Mouse (Mus musculus) limb, embryonic 14.5 days (tissue): ENCODE data around the gene Arhgef26. TPM values are rescaled to one million over a fixed set of nuclear protein-coding genes. Genes with fewer than 3 reads are reported as not detected.

Experiments used
- ATAC-seq: fragments of 200-750 bp; cut with Nextera tagmentation; 2 replicates; pipeline ENCODE4 v1.8.0; 2017; ENCODE audit warnings: low read depth, moderate number of reproducible peaks, moderate TSS enrichment; ENCODE audit not compliant: low FRiP score
- DNase-seq: peaks from one replicate; pipeline ENCODE4 v3.0.0-alpha.2; 2015; ENCODE audit warnings: low spot score
- H3K27ac ChIP-seq: fragments of 300-500 bp; sonication (generic); replicated peaks from 2 replicates; pipeline ENCODE4 v1.5.1; 2014; ENCODE audit warnings: low read depth, mild to moderate bottlenecking, low read length, moderate library complexity, mixed read lengths
- H3K27me3 ChIP-seq: fragments of 300-500 bp; sonication (generic); 2 replicates; pipeline ENCODE4 v1.6.1; 2014; ENCODE audit warnings: low read length, mixed read lengths; ENCODE audit not compliant: control insufficient read depth, insufficient read depth
- H3K36me3 ChIP-seq: fragments of 300-500 bp; sonication (generic); 2 replicates; pipeline ENCODE4 v1.6.1; 2014; ENCODE audit warnings: mild to moderate bottlenecking, low read length, moderate library complexity, mixed read lengths; ENCODE audit not compliant: control insufficient read depth, insufficient read depth
- H3K4me1 ChIP-seq: fragments of 300-500 bp; sonication (generic); 2 replicates; pipeline ENCODE4 v1.6.1; 2014; ENCODE audit warnings: antibody characterized with exemption, low read length, mixed read lengths; ENCODE audit not compliant: control insufficient read depth, insufficient read depth
- H3K4me2 ChIP-seq: fragments of 300-500 bp; sonication (generic); replicated peaks from 2 replicates; pipeline ENCODE4 v1.6.1; 2014; ENCODE audit warnings: low read depth, mild to moderate bottlenecking, low read length, moderate library complexity; ENCODE audit not compliant: severe bottlenecking
- H3K4me3 ChIP-seq: fragments of 300-500 bp; sonication (generic); replicated peaks from 2 replicates; pipeline ENCODE4 v1.5.1; 2014; ENCODE audit warnings: low read length
- H3K9ac ChIP-seq: fragments of 300-500 bp; sonication (generic); 2 replicates; pipeline ENCODE4 v1.6.1; 2014; ENCODE audit warnings: mild to moderate bottlenecking, low read depth, low read length, moderate library complexity; ENCODE audit not compliant: severe bottlenecking
- H3K9me3 ChIP-seq: fragments of 300-500 bp; sonication (generic); 2 replicates; pipeline ENCODE4 v1.6.1; 2016; ENCODE audit warnings: low read length; ENCODE audit not compliant: control insufficient read depth
- POLR2A ChIP-seq: fragments of 200-500 bp; IDR thresholded peaks from 2 replicates; pipeline ENCODE4 v1.8.0; 2012; ENCODE audit warnings: inconsistent platforms, mild to moderate bottlenecking, moderate library complexity, borderline replicate concordance; ENCODE audit not compliant: insufficient read depth, insufficient read length; ENCODE audit errors: extremely low read depth
- WGBS: fragments of 180-500 bp; shearing (Covaris S2); extraction: QIAGEN DNeasy Blood & Tissue Kit; methylation state at CpG from one replicate; pipeline ENCODE4 v1.1.7; 2014; 5-methylcytosine and 5-hydroxymethylcytosine counted together
- polyA plus RNA-seq, 2 experiments: library from polyadenylated mRNA; depleted of rRNA in 1 of 2; stranded (reverse) in 1 of 2; unstranded in 1 of 2; fragments of >200 nt; fragmentation: Nextera tagmentation in 1 of 2; extraction: Ambion mirVana in 1 of 2; gene quantifications; 2 replicates each; pipeline versions ENCODE4 v1.2.1 to v1.2.3; 2012 to 2014

The Arhgef26 gene
- polyA plus RNA-seq, 2 experiments = 6.2 to 6.3 TPM

- 0 out of 2 replicates have a peak, but pooled peaks cover 2% of the 10 kb centered on the region for H3K36me3 ChIP-seq
- ATAC-seq = no peak
- no peak for TF ChIP-seq POLR2A
- H3K4me2 ChIP-seq = no peak overlapping the region
- WGBS = 90% methylated on average over 1 of the region's 1 CpGs
- no peaks in the 10 kb centered on the region for H3K9me3 ChIP-seq
- no peaks in the 10 kb centered on the region for H3K4me1 ChIP-seq
- no peak overlapping the region for H3K27ac ChIP-seq
- no peak overlapping the region for H3K4me3 ChIP-seq
- H3K27me3 ChIP-seq = no peaks in the 10 kb centered on the region
- no peak overlapping the region for H3K9ac ChIP-seq
- DNase-seq = no peak
These were observed 44.7 kb downstream of the Arhgef26 start for GRCm38 (mm10) chr3:62382853-62383252.

GRCm38 (mm10) chr3:62392636-62393035, 54.5 kb downstream of the Arhgef26 start:
- H3K27ac ChIP-seq = peak overlapping the region; percentile 68
- ATAC-seq (no peak), DNase-seq (peak; percentile 49)
- no peak overlapping the region for H3K4me2 ChIP-seq
- peaks cover 28% of the 10 kb centered on the region for H3K4me1 ChIP-seq
- H3K9ac ChIP-seq = no peak overlapping the region
- no peak overlapping the region for H3K4me3 ChIP-seq
- H3K27me3 ChIP-seq = no peaks in the 10 kb centered on the region
- no peak for TF ChIP-seq POLR2A
- H3K36me3 ChIP-seq = no peaks in the 10 kb centered on the region
- H3K9me3 ChIP-seq = no peaks in the 10 kb centered on the region

GRCm38 (mm10) chr3:62394284-62394683, 56.1 kb downstream of the Arhgef26 start:
- Histone ChIP-seq H3K4me2 (no peak overlapping the region), H3K4me1 (peaks cover 37% of the 10 kb centered on the region), H3K9me3 (no peaks in the 10 kb centered on the region), H3K9ac (no peak overlapping the region), H3K36me3 (no peaks in the 10 kb centered on the region), H3K27me3 (no peaks in the 10 kb centered on the region), H3K27ac (0 out of 2 replicates have a peak overlapping the region, but pooled peaks have one; percentile 33), H3K4me3 (no peak overlapping the region)
- ATAC-seq (no peak), DNase-seq (no peak)
- TF ChIP-seq POLR2A = no peak
- 66% methylated on average over 7 of the region's 7 CpGs for WGBS

- Histone ChIP-seq H3K9ac (no peak overlapping the region), H3K27me3 (no peaks in the 10 kb centered on the region), H3K4me3 (no peak overlapping the region), H3K27ac (0 out of 2 replicates have a peak overlapping the region, but pooled peaks have one; percentile 3), H3K36me3 (no peaks in the 10 kb centered on the region), H3K9me3 (no peaks in the 10 kb centered on the region), H3K4me2 (no peak overlapping the region), H3K4me1 (peaks cover 37% of the 10 kb centered on the region)
- WGBS = 53% methylated on average over 5 of the region's 5 CpGs
- no peak for TF ChIP-seq POLR2A
- ATAC-seq (no peak), DNase-seq (no peak)
These were observed 57.2 kb downstream of the Arhgef26 start for GRCm38 (mm10) chr3:62395368-62395767.

- peaks cover 37% of the 10 kb centered on the region for H3K4me1 ChIP-seq
- H3K36me3 ChIP-seq = no peaks in the 10 kb centered on the region
- DNase-seq = no peak
- no peak for ATAC-seq
- H3K4me2 ChIP-seq = no peak overlapping the region
- TF ChIP-seq POLR2A = no peak
- H3K4me3 ChIP-seq = no peak overlapping the region
- WGBS = 18% methylated on average over 5 of the region's 5 CpGs
- H3K27ac ChIP-seq = peak overlapping the region; percentile 63
- H3K9me3 ChIP-seq = no peaks in the 10 kb centered on the region
- no peaks in the 10 kb centered on the region for H3K27me3 ChIP-seq
- no peak overlapping the region for H3K9ac ChIP-seq
These were observed 58.0 kb downstream of the Arhgef26 start for GRCm38 (mm10) chr3:62396109-62396508.

- Histone ChIP-seq H3K9ac (no peak overlapping the region), H3K4me1 (peaks cover 36% of the 10 kb centered on the region), H3K9me3 (no peaks in the 10 kb centered on the region), H3K27ac (peak overlapping the region; percentile 39), H3K36me3 (no peaks in the 10 kb centered on the region), H3K27me3 (no peaks in the 10 kb centered on the region), H3K4me3 (no peak overlapping the region), H3K4me2 (no peak overlapping the region)
- DNase-seq (no peak), ATAC-seq (no peak)
- TF ChIP-seq POLR2A = no peak
These were observed 60.0 kb downstream of the Arhgef26 start for GRCm38 (mm10) chr3:62398094-62398493.
